Mouse (Mus musculus) fat pad, adult 2 months (tissue): ENCODE data around the gene Ptpra.

Experiments
- DNase-seq: peaks from one replicate; pipeline ENCODE4 v3.0.0-alpha.2; 2011; ENCODE audit warnings: low read depth, low spot score; ENCODE audit errors: extremely low read depth

The Ptpra gene

DNA sequence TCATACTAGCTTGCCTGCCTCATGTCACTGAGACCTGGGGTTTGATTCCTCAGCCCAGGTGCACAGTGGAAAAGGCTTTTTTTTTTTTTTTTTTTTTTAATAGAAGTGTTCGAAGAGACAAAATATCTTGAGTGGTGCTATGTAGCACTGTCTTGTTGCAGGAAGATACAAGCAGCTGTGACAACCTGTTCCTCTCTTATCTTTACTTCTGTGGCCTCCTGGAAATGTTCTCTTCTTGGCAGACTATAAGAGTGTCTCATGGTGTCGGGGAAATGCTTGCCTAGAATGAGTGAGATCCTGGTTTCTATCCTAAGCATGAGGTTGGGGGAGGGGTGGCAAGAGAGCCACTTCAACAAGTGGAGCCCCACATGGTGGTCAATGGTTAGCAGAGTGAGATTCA is 138.3 kb downstream of the Ptpra start:
- no peak for DNase-seq

GRCm38 (mm10) chr2:130589157-130589556 is 139.1 kb downstream of the Ptpra start:
- no peak for DNase-seq

- DNase-seq: no peak
These were observed 139.7 kb downstream of the Ptpra start for GRCm38 (mm10) chr2:130589761-130590160.

DNA sequence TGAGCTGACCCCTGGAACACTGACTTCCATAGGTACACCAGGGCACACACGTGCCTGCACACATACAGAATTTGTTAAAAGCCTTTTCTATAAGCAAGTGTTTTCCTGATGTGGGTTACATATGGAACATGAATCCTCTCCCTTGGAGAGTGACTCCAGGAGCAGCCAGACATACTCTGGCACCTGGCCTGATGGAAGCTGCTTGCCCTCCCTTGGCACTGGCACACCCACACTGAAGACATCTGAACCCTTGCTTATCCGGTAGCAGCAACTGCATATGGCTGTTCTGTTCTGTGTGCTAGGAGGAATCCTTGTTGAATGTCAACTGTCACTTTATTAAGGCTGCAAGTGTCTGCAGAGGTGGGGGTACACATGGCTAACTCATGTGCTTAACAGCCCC is 140.9 kb downstream of the Ptpra start:
- DNase-seq: no peak

- DNase-seq: no peak
These were observed 145.5 kb downstream of the Ptpra start for GRCm38 (mm10) chr2:130595596-130595995.

DNA sequence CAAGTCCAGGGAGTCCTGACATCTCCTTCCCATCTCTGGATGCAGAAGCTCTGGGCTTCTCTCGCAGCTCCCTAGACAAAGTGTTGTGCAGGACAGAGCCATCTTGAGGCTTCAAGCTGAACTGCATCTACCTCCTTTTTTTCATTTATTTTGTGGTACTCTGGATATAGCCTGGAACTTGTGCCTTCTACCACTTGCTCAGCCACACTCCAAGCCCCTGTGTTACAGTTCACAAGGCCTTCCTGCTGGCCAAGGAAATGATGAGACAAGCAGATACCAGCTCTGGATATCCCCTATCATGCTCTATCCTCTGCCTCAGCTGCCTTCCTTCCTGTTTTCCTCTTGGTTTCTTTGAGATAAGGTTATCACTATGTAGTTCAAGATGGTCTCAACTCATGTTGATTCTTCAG is 147.5 kb downstream of the Ptpra start:
- DNase-seq: no peak

DNA sequence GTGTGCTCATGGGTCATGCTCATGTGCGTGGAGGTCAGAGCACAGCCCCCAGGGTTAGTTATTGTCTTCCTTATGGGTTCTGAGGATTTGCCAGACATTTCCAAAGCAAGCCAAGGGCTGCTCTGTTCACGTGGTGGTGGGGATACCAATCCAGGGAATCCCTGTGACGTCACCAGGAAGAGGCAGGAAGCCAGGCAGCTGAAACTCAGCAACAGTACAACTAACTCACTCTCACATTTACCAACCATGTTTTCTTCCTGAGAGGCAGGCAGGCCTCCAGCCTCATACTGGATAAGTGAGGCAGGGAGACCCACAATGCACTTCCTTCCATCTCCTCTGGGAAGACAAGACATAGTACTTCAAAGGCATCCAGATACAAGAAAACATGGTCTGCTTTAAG is 148.3 kb downstream of the Ptpra start:
- DNase-seq: no peak

GRCm38 (mm10) chr2:130602195-130602594 is 152.1 kb downstream of the Ptpra start:
- DNase-seq: no peak
